Mouse (Mus musculus): ENCODE data around the gene Ctsl. TPM values are rescaled to one million over a fixed set of nuclear protein-coding genes. Genes with fewer than 3 reads are reported as not detected.
A peak's percentile ranks its signal among the peaks of the same experiment; 100 is the strongest.

Ctsl gene
- polyA plus RNA-seq, 1 experiment from 2014 or later: 209 TPM

DNA sequence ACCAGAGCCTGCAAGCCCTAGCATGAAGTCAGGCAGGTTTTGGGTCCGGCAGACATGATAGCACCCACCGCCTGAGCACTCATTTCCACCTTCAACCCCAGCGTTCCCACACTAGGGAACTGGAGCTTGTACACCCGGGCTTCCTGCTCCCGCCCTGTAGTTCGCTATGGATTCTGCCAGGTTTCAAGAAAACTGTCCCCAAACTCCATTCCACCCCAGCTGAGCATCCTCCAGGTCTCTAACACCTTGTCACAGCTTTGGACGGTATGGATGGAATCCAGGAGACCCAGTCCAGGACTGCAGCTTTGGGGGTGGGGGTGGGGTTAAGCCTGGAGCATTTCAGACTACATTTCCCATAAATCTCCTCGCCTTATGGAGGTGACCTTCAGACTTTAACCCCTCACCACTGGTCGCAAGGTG lies 26.6 kb downstream of the Ctsl start:
- H3K4me3 ChIP-seq (ENCODE audit: low read depth, low read length): peak overlapping the region; percentile 37
- 6% methylated on average over 9 of the region's 9 CpGs for WGBS
- H3K4me1 ChIP-seq (ENCODE audit: control insufficient read depth, insufficient read depth, low read length): no peaks in the 10 kb centered on the region
- H3K27me3 ChIP-seq (ENCODE audit: control insufficient read depth, insufficient read depth, low read length): no peaks in the 10 kb centered on the region
- no peaks in the 10 kb centered on the region for H3K9me3 ChIP-seq (ENCODE audit: control insufficient read depth, low read depth, low read length)
- H3K36me3 ChIP-seq (ENCODE audit: control insufficient read depth, insufficient read depth, low read length): no peaks in the 10 kb centered on the region
- H3K27ac ChIP-seq (ENCODE audit: low read length): no peak overlapping the region
- peak overlapping the region; percentile 36 for H3K9ac ChIP-seq (replicated peaks; ENCODE audit: low read depth, low read length)
- peak; percentile 70; the same call in 1 of the 2 replicates for ATAC-seq (ENCODE audit: insufficient number of reproducible peaks, insufficient read depth, low FRiP score, low read depth)
- H3K4me2 ChIP-seq (replicated peaks; ENCODE audit: low read depth, low read length): peak overlapping the region; percentile 72

DNA sequence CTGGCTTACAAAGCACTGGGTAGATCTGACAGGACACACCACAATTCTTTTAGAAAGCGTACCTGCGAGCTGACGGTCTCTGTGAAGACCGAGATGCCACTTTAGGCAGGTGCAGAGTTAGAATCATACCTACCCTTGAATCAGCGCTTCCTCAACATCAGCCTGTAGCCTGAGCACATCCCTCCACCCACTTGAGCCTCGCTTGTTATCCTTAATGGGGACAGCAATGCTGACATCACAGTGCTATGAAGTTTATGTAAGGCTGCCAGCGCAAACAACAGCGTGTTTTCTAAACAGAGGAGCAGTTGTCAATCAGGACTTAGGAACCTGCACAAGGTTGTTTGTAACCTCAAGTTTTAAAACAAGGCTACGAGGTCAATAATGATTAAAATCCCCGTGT lies 27.1 kb downstream of the Ctsl start:
- no peak for ATAC-seq (ENCODE audit: insufficient number of reproducible peaks, insufficient read depth, low FRiP score, low read depth)
- no peaks in the 10 kb centered on the region for H3K4me1 ChIP-seq (ENCODE audit: control insufficient read depth, insufficient read depth, low read length)
- H3K36me3 ChIP-seq (ENCODE audit: control insufficient read depth, insufficient read depth, low read length): no peaks in the 10 kb centered on the region
- H3K27me3 ChIP-seq (ENCODE audit: control insufficient read depth, insufficient read depth, low read length): no peaks in the 10 kb centered on the region
- H3K27ac ChIP-seq (ENCODE audit: low read length): no peak overlapping the region
- WGBS: 21% methylated on average over 10 of the region's 10 CpGs
- peak overlapping the region; percentile 36 for H3K9ac ChIP-seq (replicated peaks; ENCODE audit: low read depth, low read length)
- peak overlapping the region; percentile 72 for H3K4me2 ChIP-seq (replicated peaks; ENCODE audit: low read depth, low read length)
- peak overlapping the region; percentile 37 for H3K4me3 ChIP-seq (ENCODE audit: low read depth, low read length)
- H3K9me3 ChIP-seq (ENCODE audit: control insufficient read depth, low read depth, low read length): no peaks in the 10 kb centered on the region

DNA sequence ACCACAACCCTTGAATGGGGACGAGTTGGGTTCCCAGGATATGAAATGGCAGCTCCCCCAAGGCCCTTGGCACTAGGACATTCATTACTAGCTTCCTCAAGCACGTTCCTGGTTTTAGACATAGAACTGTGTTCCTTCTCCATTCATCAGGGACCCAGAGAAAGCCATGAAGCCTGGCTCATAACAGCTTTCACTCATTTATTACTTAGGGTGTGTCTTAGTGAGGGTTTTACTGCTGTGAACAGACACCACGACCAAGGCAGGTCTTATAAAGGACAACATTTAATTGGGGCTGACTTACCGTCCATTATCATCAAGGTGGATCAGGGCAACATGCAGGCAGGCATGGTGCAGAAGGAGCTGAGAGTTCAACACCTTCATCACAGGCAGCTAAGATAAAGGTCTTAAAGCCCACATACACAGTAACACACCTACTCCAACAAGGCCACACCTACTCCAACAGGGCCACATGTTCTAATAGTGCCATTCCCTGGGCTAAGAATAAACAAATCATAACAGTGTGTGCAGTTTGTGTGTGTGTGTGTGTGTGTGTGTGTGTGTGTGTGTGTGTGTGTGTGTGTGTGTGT lies 35.1 kb downstream of the Ctsl start:
- Histone ChIP-seq H3K36me3 (ENCODE audit: control insufficient read depth, insufficient read depth, low read length) (no peaks in the 10 kb centered on the region), H3K9ac (replicated peaks; ENCODE audit: low read depth, low read length) (no peak overlapping the region), H3K27ac (ENCODE audit: low read length) (no peak overlapping the region), H3K4me1 (ENCODE audit: control insufficient read depth, insufficient read depth, low read length) (no peaks in the 10 kb centered on the region), H3K9me3 (ENCODE audit: control insufficient read depth, low read depth, low read length) (no peaks in the 10 kb centered on the region), H3K27me3 (ENCODE audit: control insufficient read depth, insufficient read depth, low read length) (no peaks in the 10 kb centered on the region), H3K4me3 (ENCODE audit: low read depth, low read length) (no peak overlapping the region), H3K4me2 (replicated peaks; ENCODE audit: low read depth, low read length) (no peak overlapping the region)
- 60% methylated on average over 4 of the region's 4 CpGs for WGBS
- no peak for ATAC-seq (ENCODE audit: insufficient number of reproducible peaks, insufficient read depth, low FRiP score, low read depth)

DNA sequence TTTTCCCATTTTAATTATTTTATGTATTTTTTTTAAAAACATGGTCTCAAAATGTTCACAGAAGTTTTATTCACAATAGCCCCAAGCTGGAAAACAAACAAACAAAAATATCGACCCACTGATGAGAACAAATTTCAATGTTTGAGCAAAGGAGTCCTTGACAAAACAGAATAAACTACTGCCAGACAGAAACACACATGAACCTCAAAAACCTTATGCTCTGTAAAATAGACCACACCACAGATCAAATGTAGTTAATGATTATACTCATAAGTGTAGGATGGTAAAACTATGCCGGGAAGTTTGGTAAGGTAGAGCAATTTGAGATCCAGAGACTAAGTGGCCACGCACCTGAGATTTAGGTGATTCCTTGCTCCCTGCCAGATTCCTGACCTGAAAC lies 37.6 kb downstream of the Ctsl start:
- Histone ChIP-seq H3K27ac (ENCODE audit: low read length) (no peak overlapping the region), H3K27me3 (ENCODE audit: control insufficient read depth, insufficient read depth, low read length) (no peaks in the 10 kb centered on the region), H3K36me3 (ENCODE audit: control insufficient read depth, insufficient read depth, low read length) (no peaks in the 10 kb centered on the region), H3K4me3 (ENCODE audit: low read depth, low read length) (no peak overlapping the region), H3K4me2 (replicated peaks; ENCODE audit: low read depth, low read length) (no peak overlapping the region), H3K4me1 (ENCODE audit: control insufficient read depth, insufficient read depth, low read length) (no peaks in the 10 kb centered on the region), H3K9ac (replicated peaks; ENCODE audit: low read depth, low read length) (no peak overlapping the region), H3K9me3 (ENCODE audit: control insufficient read depth, low read depth, low read length) (no peaks in the 10 kb centered on the region)
- WGBS: 78% methylated on average over 3 of the region's 3 CpGs
- ATAC-seq (ENCODE audit: insufficient number of reproducible peaks, insufficient read depth, low FRiP score, low read depth): no peak

- no peaks in the 10 kb centered on the region for H3K9me3 ChIP-seq (ENCODE audit: control insufficient read depth, low read depth, low read length)
- H3K36me3 ChIP-seq (ENCODE audit: control insufficient read depth, insufficient read depth, low read length): no peaks in the 10 kb centered on the region
- no peaks in the 10 kb centered on the region for H3K27me3 ChIP-seq (ENCODE audit: control insufficient read depth, insufficient read depth, low read length)
- ATAC-seq (ENCODE audit: insufficient number of reproducible peaks, insufficient read depth, low FRiP score, low read depth): peak; percentile 46; the same call in 1 of the 2 replicates
- no peak overlapping the region for H3K4me3 ChIP-seq (ENCODE audit: low read depth, low read length)
- WGBS: 65% methylated on average over 6 of the region's 6 CpGs
- no peak overlapping the region for H3K4me2 ChIP-seq (replicated peaks; ENCODE audit: low read depth, low read length)
- H3K9ac ChIP-seq (replicated peaks; ENCODE audit: low read depth, low read length): no peak overlapping the region
- H3K4me1 ChIP-seq (ENCODE audit: control insufficient read depth, insufficient read depth, low read length): no peaks in the 10 kb centered on the region
- peak overlapping the region; percentile 10; the same call in 1 of the 2 replicates for H3K27ac ChIP-seq (ENCODE audit: low read length)
Measured at GRCm38 (mm10) chr13:64332321-64332720, 38.4 kb downstream of the Ctsl start.

- Histone ChIP-seq H3K27me3 (ENCODE audit: control insufficient read depth, insufficient read depth, low read length) (no peaks in the 10 kb centered on the region), H3K9me3 (ENCODE audit: control insufficient read depth, low read depth, low read length) (no peaks in the 10 kb centered on the region), H3K9ac (replicated peaks; ENCODE audit: low read depth, low read length) (no peak overlapping the region), H3K36me3 (ENCODE audit: control insufficient read depth, insufficient read depth, low read length) (no peaks in the 10 kb centered on the region), H3K27ac (ENCODE audit: low read length) (no peak overlapping the region), H3K4me3 (ENCODE audit: low read depth, low read length) (no peak overlapping the region), H3K4me1 (ENCODE audit: control insufficient read depth, insufficient read depth, low read length) (no peaks in the 10 kb centered on the region), H3K4me2 (replicated peaks; ENCODE audit: low read depth, low read length) (no peak overlapping the region)
- WGBS: 84% methylated on average over 8 of the region's 8 CpGs
- ATAC-seq (ENCODE audit: insufficient number of reproducible peaks, insufficient read depth, low FRiP score, low read depth): no peak
Measured at GRCm38 (mm10) chr13:64322561-64323281, 48.0 kb downstream of the Ctsl start.

DNA sequence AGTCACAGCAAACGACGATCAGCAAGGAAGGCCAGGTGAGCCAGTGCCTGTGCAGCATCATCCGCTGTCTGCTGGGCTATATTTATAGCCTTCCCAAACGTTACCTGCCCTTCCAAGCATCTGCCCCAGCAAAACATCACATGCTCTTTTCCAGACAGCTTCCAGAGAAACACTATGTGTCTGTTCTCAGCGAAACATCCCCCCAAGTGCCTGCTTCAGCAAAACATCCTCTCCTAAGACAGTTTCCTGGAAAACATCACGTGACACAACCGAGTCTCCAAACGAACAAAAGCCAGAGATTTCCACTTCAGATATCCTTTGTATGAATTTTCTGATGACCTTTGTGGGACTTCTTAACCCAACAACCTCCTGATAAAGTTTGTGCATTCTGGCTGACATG lies 50.4 kb downstream of the Ctsl start:
- no peaks in the 10 kb centered on the region for H3K9me3 ChIP-seq (ENCODE audit: control insufficient read depth, low read depth, low read length)
- no peaks in the 10 kb centered on the region for H3K27me3 ChIP-seq (ENCODE audit: control insufficient read depth, insufficient read depth, low read length)
- H3K9ac ChIP-seq (replicated peaks; ENCODE audit: low read depth, low read length): no peak overlapping the region
- H3K4me3 ChIP-seq (ENCODE audit: low read depth, low read length): no peak overlapping the region
- H3K36me3 ChIP-seq (ENCODE audit: control insufficient read depth, insufficient read depth, low read length): no peaks in the 10 kb centered on the region
- no peaks in the 10 kb centered on the region for H3K4me1 ChIP-seq (ENCODE audit: control insufficient read depth, insufficient read depth, low read length)
- 67% methylated on average over 8 of the region's 8 CpGs for WGBS
- no peak overlapping the region for H3K4me2 ChIP-seq (replicated peaks; ENCODE audit: low read depth, low read length)
- H3K27ac ChIP-seq (ENCODE audit: low read length): no peak overlapping the region
- ATAC-seq (ENCODE audit: insufficient number of reproducible peaks, insufficient read depth, low FRiP score, low read depth): no peak

DNA sequence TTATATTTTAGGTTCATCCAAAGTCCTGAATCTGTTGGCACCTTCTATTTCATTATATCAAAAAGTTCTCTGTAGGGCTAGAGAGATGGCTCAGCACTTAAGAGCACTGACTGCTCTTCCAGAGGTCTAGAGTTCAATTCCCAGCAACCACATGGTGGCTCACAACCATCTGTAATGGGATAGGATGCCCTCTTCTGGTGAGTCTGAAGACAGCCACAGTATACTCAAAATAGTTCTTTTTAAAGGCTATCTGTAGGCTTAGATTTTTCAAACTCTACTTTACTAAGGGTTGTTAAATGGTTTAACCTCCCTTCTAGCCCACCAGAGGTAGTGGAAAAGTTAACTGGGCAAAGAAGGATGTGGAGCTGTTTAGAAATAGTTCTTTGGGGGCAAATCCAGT lies 50.9 kb downstream of the Ctsl start:
- Histone ChIP-seq H3K27ac (ENCODE audit: low read length) (no peak overlapping the region), H3K4me1 (ENCODE audit: control insufficient read depth, insufficient read depth, low read length) (no peaks in the 10 kb centered on the region), H3K27me3 (ENCODE audit: control insufficient read depth, insufficient read depth, low read length) (no peaks in the 10 kb centered on the region), H3K9me3 (ENCODE audit: control insufficient read depth, low read depth, low read length) (no peaks in the 10 kb centered on the region), H3K36me3 (ENCODE audit: control insufficient read depth, insufficient read depth, low read length) (no peaks in the 10 kb centered on the region), H3K9ac (replicated peaks; ENCODE audit: low read depth, low read length) (no peak overlapping the region), H3K4me2 (replicated peaks; ENCODE audit: low read depth, low read length) (no peak overlapping the region), H3K4me3 (ENCODE audit: low read depth, low read length) (no peak overlapping the region)
- no peak for ATAC-seq (ENCODE audit: insufficient number of reproducible peaks, insufficient read depth, low FRiP score, low read depth)

DNA sequence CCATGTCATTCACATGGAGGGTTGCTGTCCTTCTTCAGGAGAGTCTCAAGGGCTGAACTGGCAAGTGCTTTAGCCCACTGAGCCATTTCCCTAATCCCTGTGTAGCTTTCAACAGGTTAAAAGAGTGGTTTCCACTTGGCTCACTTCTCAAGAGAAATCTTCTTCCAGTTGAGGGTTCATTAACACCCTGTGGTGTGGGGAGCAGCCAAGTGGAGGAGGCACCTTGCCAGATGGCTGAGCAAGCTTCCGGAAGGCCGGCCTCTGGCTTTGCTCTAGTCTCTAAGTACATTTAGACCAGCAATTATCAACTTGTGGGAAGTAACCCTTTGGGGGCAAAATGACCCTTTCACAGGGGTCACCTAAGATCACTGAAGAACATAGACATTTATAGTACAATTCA lies 52.3 kb downstream of the Ctsl start:
- H3K4me3 ChIP-seq (ENCODE audit: low read depth, low read length): no peak overlapping the region
- H3K27ac ChIP-seq (ENCODE audit: low read length): no peak overlapping the region
- H3K36me3 ChIP-seq (ENCODE audit: control insufficient read depth, insufficient read depth, low read length): no peaks in the 10 kb centered on the region
- no peaks in the 10 kb centered on the region for H3K27me3 ChIP-seq (ENCODE audit: control insufficient read depth, insufficient read depth, low read length)
- 69% methylated on average over 2 of the region's 2 CpGs for WGBS
- H3K9ac ChIP-seq (replicated peaks; ENCODE audit: low read depth, low read length): no peak overlapping the region
- no peak for ATAC-seq (ENCODE audit: insufficient number of reproducible peaks, insufficient read depth, low FRiP score, low read depth)
- no peaks in the 10 kb centered on the region for H3K9me3 ChIP-seq (ENCODE audit: control insufficient read depth, low read depth, low read length)
- no peaks in the 10 kb centered on the region for H3K4me1 ChIP-seq (ENCODE audit: control insufficient read depth, insufficient read depth, low read length)
- H3K4me2 ChIP-seq (replicated peaks; ENCODE audit: low read depth, low read length): no peak overlapping the region
